Mouse (Mus musculus) cerebellum, adult 2 months (tissue): ENCODE results near the gene Spata32. TPM values are rescaled to one million over a fixed set of nuclear protein-coding genes. Genes with fewer than 3 reads are reported as not detected.

Source experiments
- DNase-seq, 2 experiments: peaks; one replicate each; pipeline ENCODE4 v3.0.0; 2021
- H3K27ac ChIP-seq: fragments of 200-500 bp; 2 replicates; pipeline ENCODE4 v1.5.1; 2012; ENCODE audit warnings: low read length, control low read depth, inconsistent platforms; ENCODE audit not compliant: insufficient read depth
- H3K27me3 ChIP-seq: fragments of 200-500 bp; 2 replicates; pipeline ENCODE4 v1.6.1; 2012; ENCODE audit warnings: inconsistent platforms, mild to moderate bottlenecking, low read length, moderate library complexity; ENCODE audit not compliant: control insufficient read depth, insufficient read depth
- H3K4me1 ChIP-seq: fragments of 200-500 bp; 2 replicates; pipeline ENCODE4 v1.6.1; 2011; ENCODE audit warnings: low read length; ENCODE audit not compliant: control insufficient read depth, insufficient read depth
- H3K4me3 ChIP-seq: fragments of 200-500 bp; replicated peaks from 2 replicates; pipeline ENCODE3; 2011; ENCODE audit warnings: mild to moderate bottlenecking, low read depth, low read length, control low read depth; ENCODE audit not compliant: insufficient read depth
- CTCF ChIP-seq: fragments of 200-500 bp; IDR thresholded peaks from 2 replicates; pipeline ENCODE4 v1.5.1; 2011; ENCODE audit warnings: low read depth, mild to moderate bottlenecking, control low read depth, low read length, moderate library complexity, borderline replicate concordance; ENCODE audit not compliant: insufficient read depth
- POLR2A ChIP-seq: fragments of 200-500 bp; IDR thresholded peaks from 2 replicates; pipeline ENCODE4 v1.6.1; 2011; ENCODE audit warnings: low read length, control low read depth, borderline replicate concordance; ENCODE audit not compliant: insufficient read depth
- WGBS: fragments of 180-500 bp; shearing (Covaris S2); methylation state at CpG from one replicate; pipeline ENCODE4 v1.1.7; 2018; 5-methylcytosine and 5-hydroxymethylcytosine counted together
- polyA plus RNA-seq: library from polyadenylated mRNA; depleted of rRNA; stranded (reverse); fragments of >200 nt; gene quantifications from 2 replicates; pipeline ENCODE4 v1.2.3, GENCODE M21; 2012

Spata32 gene
- polyA plus RNA-seq, 1 experiment: 2.7 TPM

GRCm38 (mm10) chr11:103262412-103263267 is 44.4 kb upstream of the Spata32 start:
- 87% methylated on average over 20 of the region's 20 CpGs for WGBS
- peaks cover 10% of the 10 kb centered on the region for H3K4me1 ChIP-seq
- no peak for DNase-seq
- no peaks in the 10 kb centered on the region for H3K27me3 ChIP-seq
- TF ChIP-seq CTCF (no peak), POLR2A (no peak)
- H3K27ac ChIP-seq: no peak overlapping the region
- no peak overlapping the region for H3K4me3 ChIP-seq

GRCm38 (mm10) chr11:103261671-103262411 is 43.6 kb upstream of the Spata32 start:
- TF ChIP-seq CTCF: no peak
- 53% methylated on average over 7 of the region's 7 CpGs for WGBS
- Histone ChIP-seq H3K27ac (no peak overlapping the region), H3K27me3 (no peaks in the 10 kb centered on the region), H3K4me1 (peaks cover 10% of the 10 kb centered on the region), H3K4me3 (no peak overlapping the region)
- no peak for DNase-seq

- 86% methylated on average over 12 of the region's 12 CpGs for WGBS
- H3K4me3 ChIP-seq: no peak overlapping the region
- TF ChIP-seq POLR2A (no peak), CTCF (no peak)
- peaks cover 10% of the 10 kb centered on the region; the same call in 1 of the 2 replicates for H3K4me1 ChIP-seq
- no peak for DNase-seq
- H3K27me3 ChIP-seq: no peaks in the 10 kb centered on the region
- H3K27ac ChIP-seq: no peak overlapping the region
These were observed 42.4 kb upstream of the Spata32 start for GRCm38 (mm10) chr11:103260515-103261192.

- 95% methylated on average over 5 of the region's 5 CpGs for WGBS
These were observed 41.8 kb upstream of the Spata32 start for GRCm38 (mm10) chr11:103260034-103260433.

GRCm38 (mm10) chr11:103257938-103258481 is 39.8 kb upstream of the Spata32 start:
- TF ChIP-seq POLR2A (no peak), CTCF (no peak)
- Histone ChIP-seq H3K27me3 (no peaks in the 10 kb centered on the region), H3K27ac (no peak overlapping the region), H3K4me1 (peaks cover 10% of the 10 kb centered on the region; the same call in 1 of the 2 replicates), H3K4me3 (no peak overlapping the region)
- WGBS: 95% methylated on average over 4 of the region's 4 CpGs
- no peak for DNase-seq

More at GRCm38 (mm10) chr11:103260034-103260433, 41.8 kb upstream of the Spata32 start:
- no peak for TF ChIP-seq POLR2A
- no peak for TF ChIP-seq CTCF
- no peaks in the 10 kb centered on the region for H3K27me3 ChIP-seq
- H3K4me1 ChIP-seq: peaks cover 10% of the 10 kb centered on the region; the same call in 1 of the 2 replicates
- no peak overlapping the region for H3K4me3 ChIP-seq
- H3K27ac ChIP-seq: no peak overlapping the region
- DNase-seq: no peak

- WGBS: 90% methylated on average over 5 of the region's 5 CpGs
- no peaks in the 10 kb centered on the region for H3K27me3 ChIP-seq
- H3K4me1 ChIP-seq: peaks cover 5% of the 10 kb centered on the region; the same call in 1 of the 2 replicates
- H3K4me3 ChIP-seq: no peak overlapping the region
- H3K27ac ChIP-seq: no peak overlapping the region
- TF ChIP-seq CTCF (no peak), POLR2A (no peak)
- DNase-seq: no peak
These were observed 35.4 kb upstream of the Spata32 start for GRCm38 (mm10) chr11:103253605-103254004.

- no peak for TF ChIP-seq POLR2A
- no peak for TF ChIP-seq CTCF
- DNase-seq: no peak
- Histone ChIP-seq H3K27me3 (no peaks in the 10 kb centered on the region), H3K4me1 (peaks cover 10% of the 10 kb centered on the region), H3K27ac (no peak overlapping the region), H3K4me3 (no peak overlapping the region)
- 76% methylated on average over 5 of the region's 5 CpGs for WGBS
These were observed 34.1 kb upstream of the Spata32 start for GRCm38 (mm10) chr11:103252380-103252779.
